Mouse (Mus musculus) heart, embryonic 16.5 days (tissue): ENCODE measurements at regions not wholly inside any gene's neighbourhood (a gene's known extent, or its start where the extent isn't known, plus 50 kb on each side); places are given as distances from the start of the nearest gene placed in this dataset.
A peak's percentile ranks its signal among the peaks of the same experiment; 100 is the strongest.

Experiments used
- ATAC-seq: fragments of 200-750 bp; cut with Nextera tagmentation; replicated peaks from 2 replicates; pipeline ENCODE4 v1.8.0; 2017; ENCODE audit warnings: moderate number of reproducible peaks; ENCODE audit not compliant: insufficient read depth, low FRiP score; ENCODE audit errors: extremely low read depth
- H3K27ac ChIP-seq: fragments of 300-500 bp; sonication (generic); 2 replicates; pipeline ENCODE4 v1.5.1; 2014; ENCODE audit warnings: mild to moderate bottlenecking, low read length, control low read depth, moderate library complexity
- H3K27me3 ChIP-seq: fragments of 300-500 bp; sonication (generic); 2 replicates; pipeline ENCODE4 v1.6.1; 2014; ENCODE audit warnings: low read length, mixed read lengths; ENCODE audit not compliant: control insufficient read depth, insufficient read depth
- H3K36me3 ChIP-seq: fragments of 300-500 bp; sonication (generic); 2 replicates; pipeline ENCODE4 v1.6.1; 2014; ENCODE audit not compliant: control insufficient read depth, insufficient read depth
- H3K4me1 ChIP-seq: fragments of 300-500 bp; sonication (generic); 2 replicates; pipeline ENCODE4 v1.6.1; 2014; ENCODE audit warnings: low read length, mixed read lengths; ENCODE audit not compliant: control insufficient read depth, insufficient read depth
- H3K4me2 ChIP-seq: fragments of 300-500 bp; sonication (generic); 2 replicates; pipeline ENCODE4 v1.6.1; 2014; ENCODE audit warnings: low read depth, mild to moderate bottlenecking, control low read depth, low read length
- H3K4me3 ChIP-seq: fragments of 300-500 bp; sonication (generic); 2 replicates; pipeline ENCODE4 v1.5.1; 2014; ENCODE audit warnings: mild to moderate bottlenecking, control low read depth, low read length
- H3K9ac ChIP-seq: fragments of 300-500 bp; sonication (generic); 2 replicates; pipeline ENCODE4 v1.6.1; 2014; ENCODE audit warnings: low read length, control low read depth
- H3K9me3 ChIP-seq: fragments of 300-500 bp; sonication (generic); replicated peaks from 2 replicates; pipeline ENCODE4 v1.6.1; 2016; ENCODE audit warnings: low read length; ENCODE audit not compliant: control insufficient read depth
- WGBS: fragments of 180-500 bp; shearing (Covaris S2); extraction: QIAGEN DNeasy Blood & Tissue Kit; methylation state at CpG from one replicate; pipeline ENCODE4 v1.1.7; 2014; 5-methylcytosine and 5-hydroxymethylcytosine counted together

DNA sequence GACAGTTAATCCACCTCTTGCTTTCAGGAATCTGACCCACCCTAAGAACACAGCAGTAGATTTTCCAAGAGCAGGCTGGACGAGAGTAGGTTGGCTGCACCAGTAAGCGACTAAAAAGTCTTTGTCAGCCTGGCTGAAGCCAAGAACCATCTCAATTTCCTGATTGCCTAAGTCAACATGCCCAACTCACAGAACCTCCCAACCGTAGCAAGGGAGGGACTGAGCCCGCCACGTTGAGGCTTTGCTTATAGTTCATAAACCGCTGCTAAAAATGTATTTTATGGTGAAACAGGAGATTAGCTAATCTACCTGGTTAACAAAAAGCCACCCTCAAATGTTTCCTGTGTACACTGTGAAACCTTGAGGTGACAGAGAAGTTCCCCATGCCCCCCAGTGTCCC is 115.4 kb upstream of the Tbl1xr1 start:
- Histone ChIP-seq H3K27ac (no peak overlapping the region), H3K4me1 (peaks cover 26% of the 10 kb centered on the region), H3K4me3 (no peak overlapping the region), H3K4me2 (no peak overlapping the region), H3K9me3 (no peaks in the 10 kb centered on the region), H3K27me3 (no peaks in the 10 kb centered on the region), H3K9ac (no peak overlapping the region), H3K36me3 (no peaks in the 10 kb centered on the region)
- WGBS: 63% methylated on average over 6 of the region's 6 CpGs
- no peak for ATAC-seq

DNA sequence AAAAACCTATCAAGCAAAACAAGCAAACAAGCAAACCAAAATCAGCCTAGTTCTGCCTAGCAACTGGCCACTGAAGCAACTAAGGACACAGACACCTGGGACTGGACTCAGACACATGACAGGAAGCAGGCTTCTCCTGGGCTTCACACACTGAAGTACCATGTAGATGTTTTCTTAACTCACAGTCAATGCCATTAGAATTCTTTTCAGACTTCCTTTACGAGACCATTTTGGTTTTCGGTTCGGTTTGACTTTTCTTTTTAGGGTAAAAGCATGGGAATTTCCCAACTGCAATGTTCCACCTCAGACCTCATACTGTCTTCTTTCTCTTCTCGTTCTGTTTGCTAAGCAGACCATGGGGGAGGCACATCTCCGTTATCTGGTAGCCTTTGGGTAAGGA is 114.7 kb upstream of the Tbl1xr1 start:
- no peaks in the 10 kb centered on the region for H3K27me3 ChIP-seq
- WGBS: 74% methylated on average over 5 of the region's 5 CpGs
- H3K9me3 ChIP-seq: no peaks in the 10 kb centered on the region
- H3K4me1 ChIP-seq: peaks cover 26% of the 10 kb centered on the region
- H3K27ac ChIP-seq: no peak overlapping the region
- no peaks in the 10 kb centered on the region for H3K36me3 ChIP-seq
- H3K9ac ChIP-seq: no peak overlapping the region
- no peak overlapping the region for H3K4me2 ChIP-seq
- no peak for ATAC-seq
- H3K4me3 ChIP-seq: no peak overlapping the region

DNA sequence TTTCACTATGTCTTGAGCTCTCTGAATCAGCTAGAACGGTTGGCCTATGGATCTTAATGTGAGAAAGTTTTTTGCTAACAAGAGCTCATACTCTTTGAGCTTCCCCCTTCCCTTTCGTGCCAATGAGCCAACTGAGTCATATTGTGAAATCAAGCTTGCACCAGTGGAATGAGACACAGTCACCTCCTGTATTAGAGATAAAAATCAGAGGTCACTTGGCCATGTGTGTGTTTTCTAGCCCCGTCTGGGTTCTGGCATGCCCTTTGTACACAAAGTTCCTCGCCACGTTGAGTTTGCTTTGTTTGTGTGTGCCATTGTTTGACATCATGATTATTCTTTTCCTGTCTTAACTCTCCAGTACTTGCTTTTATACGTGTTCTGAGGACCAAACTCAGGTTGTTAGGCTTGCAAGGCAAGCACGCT is 114.1 kb upstream of the Tbl1xr1 start:
- Histone ChIP-seq H3K9ac (no peak overlapping the region), H3K4me2 (no peak overlapping the region), H3K27me3 (no peaks in the 10 kb centered on the region), H3K4me1 (peaks cover 26% of the 10 kb centered on the region), H3K27ac (peak overlapping the region; percentile 90), H3K36me3 (no peaks in the 10 kb centered on the region), H3K4me3 (no peak overlapping the region), H3K9me3 (no peaks in the 10 kb centered on the region)
- WGBS: 56% methylated on average over 7 of the region's 7 CpGs
- ATAC-seq: no peak

DNA sequence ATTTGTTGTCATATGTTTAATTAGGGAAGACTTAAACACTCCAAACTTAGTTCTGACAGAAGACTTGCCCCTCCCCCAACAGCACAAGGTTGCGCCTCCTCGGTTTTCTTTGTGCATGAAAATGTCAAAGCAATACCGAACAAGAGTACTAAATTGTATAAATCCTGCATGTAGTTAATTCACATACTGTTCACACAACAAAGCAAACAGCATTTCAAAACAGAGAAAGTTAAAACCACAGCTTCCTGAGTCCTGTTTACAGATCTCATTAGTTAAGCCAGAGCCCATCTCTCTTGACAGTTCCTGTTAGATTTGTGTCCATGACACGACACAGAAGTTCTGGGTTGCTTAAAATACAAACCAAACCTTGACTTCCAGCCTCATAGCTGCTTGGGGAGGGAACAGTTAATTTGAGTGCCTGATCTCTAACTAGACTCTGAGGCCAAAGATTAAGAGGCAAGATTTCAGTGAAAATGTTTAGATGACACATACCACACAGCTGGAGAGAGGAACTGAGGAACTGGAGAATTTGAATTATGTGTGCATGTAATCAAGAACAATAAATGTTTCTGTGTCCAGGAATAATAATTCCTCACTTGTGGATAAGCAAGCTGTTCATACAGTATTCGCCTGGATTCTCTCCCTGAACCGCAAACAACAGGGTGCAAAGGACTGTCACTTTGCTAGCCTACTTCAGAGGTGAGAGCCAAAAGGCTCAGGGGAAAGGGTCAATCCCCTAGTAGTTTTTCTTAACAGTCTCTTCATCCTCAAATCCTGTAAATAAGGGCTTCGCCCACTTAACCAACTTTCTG is 113.3 kb upstream of the Tbl1xr1 start:
- peak overlapping the region; percentile 90 for H3K27ac ChIP-seq
- H3K27me3 ChIP-seq: no peaks in the 10 kb centered on the region
- H3K4me2 ChIP-seq: no peak overlapping the region
- H3K36me3 ChIP-seq: no peaks in the 10 kb centered on the region
- peaks cover 26% of the 10 kb centered on the region for H3K4me1 ChIP-seq
- no peak overlapping the region for H3K4me3 ChIP-seq
- H3K9me3 ChIP-seq: no peaks in the 10 kb centered on the region
- no peak for ATAC-seq
- 39% methylated on average over 7 of the region's 7 CpGs for WGBS
- peak overlapping the region; percentile 27; the same call in 1 of the 2 replicates for H3K9ac ChIP-seq

DNA sequence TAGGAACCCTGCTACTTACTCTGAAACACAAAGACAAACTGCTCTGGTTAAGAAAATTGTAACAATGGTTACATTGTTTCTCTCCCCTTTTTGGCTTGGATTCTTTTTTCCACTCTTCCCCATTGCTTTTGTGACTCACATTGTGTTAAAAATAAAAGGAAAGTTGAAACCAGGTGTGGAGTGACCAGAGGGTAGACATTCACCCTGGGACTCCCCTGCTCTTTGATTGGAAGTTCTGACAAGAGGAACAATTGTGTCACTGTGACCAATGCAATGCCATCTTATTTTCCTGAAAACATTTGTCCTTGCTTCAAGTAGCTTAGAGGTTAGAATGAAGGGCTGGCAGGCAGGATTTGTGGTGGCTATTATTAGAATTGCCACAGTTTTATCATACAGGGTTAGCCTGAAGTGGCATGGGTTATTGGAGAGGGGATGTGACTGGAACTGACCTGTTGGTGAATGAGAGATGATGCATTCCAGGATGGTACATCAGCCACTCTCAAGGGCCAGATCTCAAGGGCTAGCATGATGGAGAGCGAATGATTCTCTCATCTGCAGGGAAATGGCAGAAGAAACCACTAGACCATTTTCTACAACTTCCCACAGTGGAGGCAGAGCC is 112.6 kb upstream of the Tbl1xr1 start:
- Histone ChIP-seq H3K27ac (peak overlapping the region; percentile 90), H3K9ac (0 out of 2 replicates have a peak overlapping the region, but pooled peaks have one; percentile 27), H3K4me2 (no peak overlapping the region), H3K4me3 (no peak overlapping the region), H3K36me3 (no peaks in the 10 kb centered on the region), H3K4me1 (peaks cover 26% of the 10 kb centered on the region), H3K9me3 (no peaks in the 10 kb centered on the region), H3K27me3 (no peaks in the 10 kb centered on the region)
- peak; percentile 88 for ATAC-seq
- 53% methylated on average over 1 of the region's 1 CpGs for WGBS

DNA sequence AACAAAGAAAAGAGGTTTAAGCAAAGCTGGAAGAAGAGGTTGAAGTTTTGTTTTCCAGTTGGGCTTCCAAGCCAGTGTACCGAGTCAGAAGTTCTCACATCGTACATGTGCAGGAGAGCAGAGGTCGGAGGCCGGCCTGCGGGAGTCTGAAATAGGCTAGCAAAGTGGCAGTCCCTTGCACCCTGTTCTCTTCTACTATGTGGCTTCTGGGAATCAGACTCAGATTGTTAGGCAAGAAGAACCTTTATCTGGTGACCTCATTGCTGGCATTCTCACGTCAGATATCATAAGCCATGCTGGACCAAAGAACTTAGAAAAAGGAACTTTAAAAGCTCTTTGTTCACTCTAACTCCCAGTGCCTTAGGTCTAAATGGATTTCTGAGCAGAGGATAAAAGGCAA is 112.0 kb upstream of the Tbl1xr1 start:
- H3K36me3 ChIP-seq: no peaks in the 10 kb centered on the region
- WGBS: 61% methylated on average over 6 of the region's 6 CpGs
- no peak overlapping the region for H3K9ac ChIP-seq
- no peaks in the 10 kb centered on the region for H3K27me3 ChIP-seq
- peak overlapping the region; percentile 90 for H3K27ac ChIP-seq
- no peak overlapping the region for H3K4me3 ChIP-seq
- ATAC-seq: no peak
- H3K9me3 ChIP-seq: no peaks in the 10 kb centered on the region
- no peak overlapping the region for H3K4me2 ChIP-seq
- H3K4me1 ChIP-seq: peaks cover 26% of the 10 kb centered on the region

DNA sequence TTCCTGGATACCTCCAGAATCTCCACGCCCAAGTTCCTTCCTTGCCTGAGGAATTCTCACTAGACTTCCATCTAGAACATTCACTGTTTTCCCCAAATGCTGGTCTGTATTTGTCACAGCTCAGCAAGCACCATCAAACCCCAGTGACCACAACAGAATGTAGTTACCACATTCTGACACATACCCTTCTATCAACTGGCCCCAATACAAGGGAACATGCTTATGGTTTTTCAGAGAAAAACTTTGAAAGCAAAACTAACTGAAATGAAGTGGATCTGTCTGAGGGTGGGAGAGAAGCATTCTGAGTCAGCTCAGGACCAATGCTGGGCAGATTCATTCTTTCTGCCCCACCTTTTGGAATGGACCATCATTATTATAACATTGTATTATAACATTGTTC is 110.9 kb upstream of the Tbl1xr1 start:
- Histone ChIP-seq H3K9ac (no peak overlapping the region), H3K27me3 (no peaks in the 10 kb centered on the region), H3K9me3 (no peaks in the 10 kb centered on the region), H3K4me3 (no peak overlapping the region), H3K36me3 (no peaks in the 10 kb centered on the region), H3K4me1 (peaks cover 29% of the 10 kb centered on the region), H3K4me2 (no peak overlapping the region), H3K27ac (no peak overlapping the region)
- 74% methylated on average over 1 of the region's 1 CpGs for WGBS
- no peak for ATAC-seq

DNA sequence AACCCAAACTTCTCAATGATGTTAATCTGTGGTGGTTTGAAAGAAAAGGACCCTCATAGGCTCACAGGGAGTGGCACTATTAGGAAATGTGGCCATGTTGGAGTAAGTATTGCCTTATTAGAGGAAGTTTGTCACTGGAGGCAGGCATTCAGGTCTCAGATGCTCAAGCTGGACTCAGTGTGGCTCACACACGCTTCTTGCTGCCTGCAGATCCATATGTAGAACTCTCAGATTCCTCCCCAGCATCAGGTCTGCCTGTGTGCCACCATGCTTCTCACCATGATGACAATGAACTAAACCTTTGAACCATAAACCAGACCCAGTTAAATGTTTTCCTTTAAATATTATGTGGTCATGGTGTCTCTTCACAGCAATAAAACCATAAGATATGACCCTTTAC is 104.7 kb upstream of the Tbl1xr1 start:
- no peaks in the 10 kb centered on the region for H3K27me3 ChIP-seq
- H3K27ac ChIP-seq: no peak overlapping the region
- peaks cover 21% of the 10 kb centered on the region for H3K4me1 ChIP-seq
- no peaks in the 10 kb centered on the region for H3K9me3 ChIP-seq
- no peaks in the 10 kb centered on the region for H3K36me3 ChIP-seq
- no peak overlapping the region for H3K9ac ChIP-seq
- no peak overlapping the region for H3K4me3 ChIP-seq
- no peak overlapping the region for H3K4me2 ChIP-seq
- 96% methylated on average over 1 of the region's 1 CpGs for WGBS
- no peak for ATAC-seq

DNA sequence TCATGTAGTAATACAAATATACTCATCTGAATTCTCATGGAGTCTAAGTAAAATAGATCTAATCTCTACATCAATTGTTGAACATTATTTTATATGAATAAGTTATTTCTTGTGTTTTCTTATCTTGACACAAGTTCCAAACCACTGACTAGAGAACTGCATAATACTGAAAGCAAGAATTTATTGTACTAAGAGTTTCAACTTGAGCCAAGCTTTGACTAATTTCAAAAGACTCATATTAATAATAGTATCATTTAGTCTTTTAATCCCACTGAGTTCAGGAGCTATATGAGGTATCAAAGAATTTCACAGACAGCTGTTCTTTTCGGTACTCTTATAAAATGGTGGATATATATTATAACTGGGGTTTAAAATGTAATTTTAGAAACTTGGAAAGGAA is 103.3 kb upstream of the Tbl1xr1 start:
- Histone ChIP-seq H3K27me3 (no peaks in the 10 kb centered on the region), H3K4me2 (no peak overlapping the region), H3K9ac (no peak overlapping the region), H3K27ac (no peak overlapping the region), H3K36me3 (no peaks in the 10 kb centered on the region), H3K4me1 (peaks cover 23% of the 10 kb centered on the region), H3K9me3 (no peaks in the 10 kb centered on the region), H3K4me3 (no peak overlapping the region)
- no peak for ATAC-seq
- WGBS: 86% methylated on average over 1 of the region's 1 CpGs
